Mouse (Mus musculus) heart, embryonic 10.5 days (tissue): ENCODE data around the gene Pwp2. TPM values are rescaled to one million over a fixed set of nuclear protein-coding genes. Genes with fewer than 3 reads are reported as not detected.
"Not testable (repeated sequence)": the region's sequence is repeated elsewhere in the genome, so short reads cannot be mapped to it uniquely, and the experiment has no call there.

Experiments used
- DNase-seq: peaks from one replicate; pipeline ENCODE4 v3.0.0-alpha.2; 2017; ENCODE audit warnings: low spot score
- H3K27ac ChIP-seq: fragments of 300-500 bp; sonication (generic); 2 replicates; pipeline ENCODE4 v1.5.1; 2016; ENCODE audit warnings: mild to moderate bottlenecking
- H3K27me3 ChIP-seq: fragments of 300-500 bp; sonication (generic); 2 replicates; pipeline ENCODE4 v1.6.1; 2016; ENCODE audit warnings: mild to moderate bottlenecking; ENCODE audit not compliant: poor library complexity, insufficient read depth, severe bottlenecking
- H3K36me3 ChIP-seq: fragments of 300-500 bp; sonication (generic); 2 replicates; pipeline ENCODE4 v1.6.1; 2016; ENCODE audit warnings: mild to moderate bottlenecking, moderate library complexity
- H3K4me1 ChIP-seq: fragments of 300-500 bp; sonication (generic); 2 replicates; pipeline ENCODE4 v1.6.1; 2016; ENCODE audit warnings: mild to moderate bottlenecking
- H3K4me3 ChIP-seq: fragments of 300-500 bp; sonication (generic); 2 replicates; pipeline ENCODE4 v1.5.1; 2016; ENCODE audit warnings: mild to moderate bottlenecking, moderate library complexity
- H3K9me3 ChIP-seq: fragments of 300-500 bp; sonication (generic); 2 replicates; pipeline ENCODE4 v1.6.1; 2016; ENCODE audit warnings: mild to moderate bottlenecking, moderate library complexity
- WGBS: fragments of 180-500 bp; shearing (Covaris S2); methylation state at CpG from one replicate; pipeline ENCODE4 v1.1.7; 2016; 5-methylcytosine and 5-hydroxymethylcytosine counted together
- polyA plus RNA-seq: library from polyadenylated mRNA; unstranded; fragments of >200 nt; fragmentation: Nextera tagmentation; extraction: Ambion mirVana; gene quantifications from 2 replicates; pipeline ENCODE4 v1.2.1, GENCODE M21; 2016

Gene Pwp2
- polyA plus RNA-seq, 1 experiment from 2014 or later: 23.1 TPM

GRCm38 (mm10) chr10:78214371-78214770, 29.4 kb upstream of the Pwp2 start:
- H3K36me3 ChIP-seq: peaks cover 95% of the 10 kb centered on the region
- DNase-seq: no peak
- H3K4me3 ChIP-seq: no peak overlapping the region
- no peak overlapping the region for H3K27ac ChIP-seq
- no peaks in the 10 kb centered on the region for H3K4me1 ChIP-seq
- no peaks in the 10 kb centered on the region for H3K27me3 ChIP-seq
- no peaks in the 10 kb centered on the region for H3K9me3 ChIP-seq
- WGBS: 91% methylated on average over 9 of the region's 9 CpGs

GRCm38 (mm10) chr10:78211311-78211710, 26.4 kb upstream of the Pwp2 start:
- H3K4me3 ChIP-seq: no peak overlapping the region
- H3K9me3 ChIP-seq: no peaks in the 10 kb centered on the region
- no peaks in the 10 kb centered on the region for H3K4me1 ChIP-seq
- no peak for DNase-seq
- no peaks in the 10 kb centered on the region for H3K27me3 ChIP-seq
- H3K36me3 ChIP-seq: peaks cover 82% of the 10 kb centered on the region
- H3K27ac ChIP-seq: no peak overlapping the region
- WGBS: 68% methylated on average over 6 of the region's 6 CpGs

GRCm38 (mm10) chr10:78201182-78201581, 16.2 kb upstream of the Pwp2 start:
- Histone ChIP-seq H3K36me3 (peaks cover 93% of the 10 kb centered on the region), H3K9me3 (no peaks in the 10 kb centered on the region), H3K27me3 (no peaks in the 10 kb centered on the region), H3K4me1 (no peaks in the 10 kb centered on the region), H3K27ac (no peak overlapping the region), H3K4me3 (no peak overlapping the region)
- WGBS: 58% methylated on average over 4 of the region's 4 CpGs
- no peak for DNase-seq

- 82% methylated on average over 5 of the region's 5 CpGs for WGBS
- no peak overlapping the region for H3K4me3 ChIP-seq
- no peaks in the 10 kb centered on the region for H3K27me3 ChIP-seq
- no peaks in the 10 kb centered on the region for H3K4me1 ChIP-seq
- no peaks in the 10 kb centered on the region for H3K9me3 ChIP-seq
- H3K27ac ChIP-seq: no peak overlapping the region
- H3K36me3 ChIP-seq: peaks cover 99% of the 10 kb centered on the region
- no peak for DNase-seq
Observed at GRCm38 (mm10) chr10:78192933-78193332, 8.0 kb upstream of the Pwp2 start.

- peaks cover 60% of the 10 kb centered on the region for H3K36me3 ChIP-seq
- H3K4me3 ChIP-seq, H3K27ac ChIP-seq, DNase-seq, H3K9me3 ChIP-seq, H3K27me3 ChIP-seq: not testable (repeated sequence)
- 81% methylated on average over 4 of the region's 4 CpGs for WGBS
- H3K4me1 ChIP-seq: peaks cover 15% of the 10 kb centered on the region
Observed at GRCm38 (mm10) chr10:78186076-78186475, 1.1 kb upstream of the Pwp2 start.

GRCm38 (mm10) chr10:78185381-78185725, 404 bp upstream of the Pwp2 start:
- Histone ChIP-seq H3K36me3 (peaks cover 60% of the 10 kb centered on the region), H3K4me1 (peaks cover 15% of the 10 kb centered on the region), H3K4me3 (peak overlapping the region; percentile 85), H3K27ac (peak overlapping the region; percentile 81), H3K27me3 (no peaks in the 10 kb centered on the region), H3K9me3 (no peaks in the 10 kb centered on the region)
- WGBS: 18% methylated on average over 9 of the region's 9 CpGs
- DNase-seq: no peak

- no peak for DNase-seq
- 70% methylated on average over 3 of the region's 3 CpGs for WGBS
- Histone ChIP-seq H3K36me3 (peaks cover 60% of the 10 kb centered on the region), H3K9me3 (no peaks in the 10 kb centered on the region), H3K27me3 (no peaks in the 10 kb centered on the region), H3K27ac (no peak overlapping the region), H3K4me1 (peaks cover 15% of the 10 kb centered on the region), H3K4me3 (no peak overlapping the region)
Observed at GRCm38 (mm10) chr10:78183577-78183976, 1.4 kb downstream of the Pwp2 start.

GRCm38 (mm10) chr10:78182321-78182720, 2.6 kb downstream of the Pwp2 start:
- Histone ChIP-seq H3K36me3 (peaks cover 60% of the 10 kb centered on the region), H3K4me3 (no peak overlapping the region), H3K9me3 (no peaks in the 10 kb centered on the region), H3K27me3 (no peaks in the 10 kb centered on the region), H3K4me1 (peaks cover 15% of the 10 kb centered on the region), H3K27ac (no peak overlapping the region)
- 95% methylated on average over 17 of the region's 17 CpGs for WGBS
- no peak for DNase-seq

GRCm38 (mm10) chr10:78174474-78174873, 10.5 kb downstream of the Pwp2 start:
- Histone ChIP-seq H3K4me1 (peaks cover 11% of the 10 kb centered on the region), H3K27ac (no peak overlapping the region), H3K9me3 (no peaks in the 10 kb centered on the region), H3K4me3 (no peak overlapping the region), H3K36me3 (peaks cover 90% of the 10 kb centered on the region), H3K27me3 (no peaks in the 10 kb centered on the region)
- 92% methylated on average over 5 of the region's 5 CpGs for WGBS
- DNase-seq: no peak

GRCm38 (mm10) chr10:78171581-78171980, 13.4 kb downstream of the Pwp2 start:
- peaks cover 73% of the 10 kb centered on the region for H3K36me3 ChIP-seq
- H3K4me3 ChIP-seq: no peak overlapping the region
- WGBS: 90% methylated on average over 9 of the region's 9 CpGs
- no peak overlapping the region for H3K27ac ChIP-seq
- peaks cover 24% of the 10 kb centered on the region for H3K4me1 ChIP-seq
- no peaks in the 10 kb centered on the region for H3K9me3 ChIP-seq
- DNase-seq: no peak
- no peaks in the 10 kb centered on the region for H3K27me3 ChIP-seq

GRCm38 (mm10) chr10:78171057-78171456, 13.9 kb downstream of the Pwp2 start:
- Histone ChIP-seq H3K36me3 (peaks cover 73% of the 10 kb centered on the region), H3K4me3 (no peak overlapping the region), H3K4me1 (peaks cover 24% of the 10 kb centered on the region), H3K27ac (no peak overlapping the region), H3K9me3 (no peaks in the 10 kb centered on the region), H3K27me3 (no peaks in the 10 kb centered on the region)
- 88% methylated on average over 7 of the region's 7 CpGs for WGBS
- DNase-seq: no peak

GRCm38 (mm10) chr10:78170445-78170844, 14.5 kb downstream of the Pwp2 start:
- Histone ChIP-seq H3K36me3 (peaks cover 73% of the 10 kb centered on the region), H3K27me3 (no peaks in the 10 kb centered on the region), H3K9me3 (no peaks in the 10 kb centered on the region), H3K4me3 (peak overlapping the region; percentile 94; the same call in 1 of the 2 replicates), H3K4me1 (peaks cover 24% of the 10 kb centered on the region), H3K27ac (peak overlapping the region; percentile 95)
- WGBS: 50% methylated on average over 2 of the region's 2 CpGs
- no peak for DNase-seq

- peak within 1 kb of the TSS; percentile 95 for H3K27ac ChIP-seq
- 2% methylated on average over 50 of the region's 50 CpGs for WGBS
- peaks cover 73% of the 10 kb centered on the region for H3K36me3 ChIP-seq
- H3K4me1 ChIP-seq: peaks cover 24% of the 10 kb centered on the region
- H3K4me3 ChIP-seq: peak within 1 kb of the TSS; percentile 94
- no peaks in the 10 kb centered on the region for H3K27me3 ChIP-seq
- no peaks in the 10 kb centered on the region for H3K9me3 ChIP-seq
- peak; percentile 100 for DNase-seq
Observed at GRCm38 (mm10) chr10:78169281-78170042, 15.5 kb downstream of the Pwp2 start, which contains the start of gene D10Jhu81e. D10Jhu81e (minus strand) TSS chr10:78169782.

GRCm38 (mm10) chr10:78168792-78169191, 16.2 kb downstream of the Pwp2 start:
- peaks cover 24% of the 10 kb centered on the region for H3K4me1 ChIP-seq
- no peaks in the 10 kb centered on the region for H3K9me3 ChIP-seq
- no peak for DNase-seq
- peak overlapping the region; percentile 94 for H3K4me3 ChIP-seq
- H3K27ac ChIP-seq: peak overlapping the region; percentile 95
- H3K27me3 ChIP-seq: no peaks in the 10 kb centered on the region
- peaks cover 73% of the 10 kb centered on the region for H3K36me3 ChIP-seq
- WGBS: 81% methylated on average over 11 of the region's 11 CpGs
